Mouse (Mus musculus) retina, embryonic 14.5 days (tissue): ENCODE results near the gene Agt.
A peak's percentile ranks its signal among the peaks of the same experiment; 100 is the strongest.

Experiments
- DNase-seq: peaks from one replicate; pipeline ENCODE4 v3.0.0-alpha.2; 2015; ENCODE audit warnings: low spot score

The Agt gene

GRCm38 (mm10) chr8:124569593-124569992, at the start of gene Agt:
Agt (minus strand) TSS chr8:124569706.
- no peak for DNase-seq

GRCm38 (mm10) chr8:124618252-124618651, 48.7 kb upstream of the Agt start:
- DNase-seq: peak; percentile 66

- DNase-seq: peak; percentile 87
Measured at GRCm38 (mm10) chr8:124617266-124617869, 47.9 kb upstream of the Agt start.

GRCm38 (mm10) chr8:124614325-124614724, 44.8 kb upstream of the Agt start:
- no peak for DNase-seq

GRCm38 (mm10) chr8:124608972-124609353, 39.5 kb upstream of the Agt start:
- DNase-seq: no peak

GRCm38 (mm10) chr8:124608239-124608971, 38.9 kb upstream of the Agt start:
- DNase-seq: peak; percentile 57

GRCm38 (mm10) chr8:124604066-124604465, 34.6 kb upstream of the Agt start:
- no peak for DNase-seq

GRCm38 (mm10) chr8:124589393-124589792, 19.9 kb upstream of the Agt start:
- DNase-seq: no peak

GRCm38 (mm10) chr8:124586556-124586955, 17.1 kb upstream of the Agt start:
- no peak for DNase-seq

GRCm38 (mm10) chr8:124585718-124586425, 16.4 kb upstream of the Agt start:
- no peak for DNase-seq

- DNase-seq: no peak
Measured at GRCm38 (mm10) chr8:124576751-124577150, 7.2 kb upstream of the Agt start.

GRCm38 (mm10) chr8:124575811-124576210, 6.3 kb upstream of the Agt start, which contains the start of gene Capn9:
Capn9 (plus strand) TSS chr8:124576111.
- DNase-seq: no peak

GRCm38 (mm10) chr8:124573552-124574340, 4.2 kb upstream of the Agt start:
- peak; percentile 97 for DNase-seq

- no peak for DNase-seq
Measured at GRCm38 (mm10) chr8:124572430-124572775, 2.9 kb upstream of the Agt start.

GRCm38 (mm10) chr8:124571732-124572429, 2.4 kb upstream of the Agt start:
- DNase-seq: no peak

- no peak for DNase-seq
Measured at GRCm38 (mm10) chr8:124569100-124569499, 406 bp downstream of the Agt start.

- no peak for DNase-seq
Measured at GRCm38 (mm10) chr8:124567584-124567983, 1.9 kb downstream of the Agt start.

GRCm38 (mm10) chr8:124567126-124567525, 2.4 kb downstream of the Agt start:
- no peak for DNase-seq

GRCm38 (mm10) chr8:124557476-124557875, 12.0 kb downstream of the Agt start:
- no peak for DNase-seq

GRCm38 (mm10) chr8:124556658-124557057, 12.8 kb downstream of the Agt start:
- DNase-seq: peak; percentile 58

GRCm38 (mm10) chr8:124556164-124556563, 13.3 kb downstream of the Agt start:
- no peak for DNase-seq
